Mouse (Mus musculus) G1E (cell line): ENCODE data around the gene Slc25a21.

Experiments
- CTCF ChIP-seq: IDR thresholded peaks from 2 replicates; pipeline ENCODE4 v1.5.1; 2012; ENCODE audit warnings: low read depth, low read length, inconsistent platforms, mixed read lengths
- GATA1 ChIP-seq: IDR thresholded peaks from 2 replicates; pipeline ENCODE4 v1.6.1; 2012; ENCODE audit warnings: borderline replicate concordance, low read length, inconsistent platforms, mixed read lengths
- GATA2 ChIP-seq: IDR thresholded peaks from 2 replicates; pipeline ENCODE4 v1.6.1; 2012; ENCODE audit warnings: low read depth, low read length, inconsistent platforms, borderline replicate concordance
- POLR2AphosphoS5 ChIP-seq: IDR thresholded peaks from 2 replicates; pipeline ENCODE4 v1.6.1; 2012; ENCODE audit warnings: low read depth, low read length, inconsistent platforms; ENCODE audit not compliant: insufficient replicate concordance

DNA sequence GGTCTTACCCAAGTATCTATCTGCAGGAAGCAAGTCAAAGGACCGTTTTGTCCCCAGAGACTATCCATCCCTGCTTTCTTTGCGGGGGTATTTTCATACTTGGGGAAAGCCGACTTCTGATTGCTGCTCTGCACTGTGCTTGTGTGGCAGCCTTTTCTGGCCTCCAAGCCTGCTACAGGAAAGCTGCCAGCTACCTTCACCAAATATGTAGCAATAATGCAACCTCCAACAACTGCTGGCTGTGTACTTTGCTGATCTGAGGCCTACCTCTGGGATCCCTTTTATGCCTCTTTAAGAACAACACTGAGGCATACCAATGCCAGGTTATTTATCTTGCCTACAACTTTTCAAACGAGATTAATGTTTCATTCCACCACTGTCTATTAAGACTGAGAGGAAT is 408.0 kb downstream of the Slc25a21 start:
- TF ChIP-seq POLR2AphosphoS5 = no peak
- TF ChIP-seq CTCF = no peak
- no peak for TF ChIP-seq GATA1
- no peak for TF ChIP-seq GATA2
